Mouse (Mus musculus) MEL (cell line): Measurements from ENCODE around the gene Xlr3a. TPM values are rescaled to one million over a fixed set of nuclear protein-coding genes. Genes with fewer than 3 reads are reported as not detected.

Experiments used
- DNase-seq: peaks from one replicate; pipeline ENCODE4 v3.0.0; 2011; ENCODE audit warnings: low read depth, low spot score
- H3K27ac ChIP-seq: 2 replicates; pipeline ENCODE4 v1.5.1; 2012; ENCODE audit warnings: low read depth, mild to moderate bottlenecking, control low read depth, low read length, moderate library complexity; ENCODE audit not compliant: control insufficient read depth
- H3K27me3 ChIP-seq, 2 experiments: fragments of 150-350 bp in 1 of 2; sonication (generic) in 1 of 2; 2 replicates each; pipeline ENCODE4 v1.6.1; 2012; ENCODE audit warnings: low read length in 2 of 2, mild to moderate bottlenecking in 2 of 2, improper control_type of control experiment in 1 of 2, moderate library complexity in 1 of 2; ENCODE audit not compliant: insufficient read depth in 2 of 2, control insufficient read depth in 1 of 2
- H3K36me3 ChIP-seq, 2 experiments: 2 replicates each; pipeline ENCODE4 v1.6.1; 2012 to 2014; ENCODE audit warnings: low read length in 2 of 2, improper control_type of control experiment in 1 of 2, inconsistent platforms in 1 of 2, mild to moderate bottlenecking in 1 of 2; ENCODE audit not compliant: insufficient read depth in 2 of 2, control insufficient read depth in 1 of 2
- H3K4me1 ChIP-seq, 2 experiments: fragments of 150-350 bp in 1 of 2; sonication (generic) in 1 of 2; 2 replicates each; pipeline ENCODE4 v1.6.1; 2012; ENCODE audit warnings: low read length in 2 of 2, improper control_type of control experiment in 1 of 2, mild to moderate bottlenecking in 1 of 2; ENCODE audit not compliant: insufficient read depth in 2 of 2, control insufficient read depth in 1 of 2
- H3K4me3 ChIP-seq, 2 experiments: fragments of 150-350 bp in 1 of 2; sonication (generic) in 1 of 2; 2 replicates each; pipeline ENCODE4 v1.5.1; 2012; ENCODE audit warnings: low read depth in 2 of 2, low read length in 2 of 2, mild to moderate bottlenecking in 2 of 2, moderate library complexity in 2 of 2, control low read depth in 1 of 2, improper control_type of control experiment in 1 of 2; ENCODE audit not compliant: control insufficient read depth in 1 of 2, insufficient read depth in 1 of 2
- H3K79me2 ChIP-seq: 2 replicates; pipeline ENCODE4 v1.6.1; 2012; ENCODE audit warnings: mild to moderate bottlenecking, low read length, moderate library complexity; ENCODE audit not compliant: control insufficient read depth, poor library complexity, insufficient read depth
- H3K9ac ChIP-seq: 2 replicates; pipeline ENCODE4 v1.6.1; 2012; ENCODE audit warnings: low read depth, mild to moderate bottlenecking, control low read depth, low read length, moderate library complexity; ENCODE audit not compliant: control insufficient read depth, poor library complexity, severe bottlenecking
- H3K9me3 ChIP-seq: fragments of 150-350 bp; sonication (generic); replicated peaks from 2 replicates; pipeline ENCODE4 v1.6.1; 2012; ENCODE audit warnings: mild to moderate bottlenecking, low read length, improper control_type of control experiment, moderate library complexity; ENCODE audit not compliant: insufficient read depth
- CHD1 ChIP-seq: IDR thresholded peaks from 2 replicates; pipeline ENCODE4 v1.6.1; 2012; ENCODE audit warnings: low read depth, mild to moderate bottlenecking, inconsistent platforms, low read length, improper control_type of control experiment
- MAZ ChIP-seq: IDR thresholded peaks from 2 replicates; pipeline ENCODE4 v1.6.1; 2012; ENCODE audit warnings: low read depth, mild to moderate bottlenecking, inconsistent platforms, low read length, improper control_type of control experiment
- NELFE ChIP-seq: IDR thresholded peaks from 2 replicates; pipeline ENCODE4 v1.6.1; 2011; ENCODE audit warnings: low read depth, low read length, improper control_type of control experiment
- NRF1 ChIP-seq: IDR thresholded peaks from 2 replicates; pipeline ENCODE4 v1.6.1; 2014; ENCODE audit warnings: low read depth, mild to moderate bottlenecking, inconsistent platforms, low read length, improper control_type of control experiment, moderate library complexity; ENCODE audit not compliant: poor library complexity, insufficient read depth, severe bottlenecking
- POLR2AphosphoS2 ChIP-seq: IDR thresholded peaks from 2 replicates; pipeline ENCODE4 v1.6.1; 2011; ENCODE audit warnings: low read length, improper control_type of control experiment
- POLR2AphosphoS5 ChIP-seq: IDR thresholded peaks from 2 replicates; pipeline ENCODE4 v1.6.1; 2012; ENCODE audit warnings: low read depth, borderline replicate concordance, mild to moderate bottlenecking, inconsistent platforms, low read length, moderate library complexity, mixed read lengths
- RCOR1 ChIP-seq: IDR thresholded peaks from 2 replicates; pipeline ENCODE4 v1.6.1; 2012; ENCODE audit warnings: low read depth, mild to moderate bottlenecking, inconsistent platforms, low read length, improper control_type of control experiment
- SIN3A ChIP-seq: IDR thresholded peaks from 2 replicates; pipeline ENCODE4 v1.6.1; 2012; ENCODE audit warnings: low read length, improper control_type of control experiment, inconsistent platforms
- UBTF ChIP-seq: IDR thresholded peaks from 2 replicates; pipeline ENCODE4 v1.6.1; 2012; ENCODE audit warnings: low read depth, mild to moderate bottlenecking, inconsistent platforms, low read length, improper control_type of control experiment, moderate library complexity, borderline replicate concordance; ENCODE audit not compliant: insufficient read depth
- USF1 ChIP-seq: IDR thresholded peaks from 2 replicates; pipeline ENCODE4 v1.6.1; 2014; ENCODE audit warnings: low read depth, mild to moderate bottlenecking, inconsistent platforms, low read length, improper control_type of control experiment, moderate library complexity
- ZC3H11A ChIP-seq: IDR thresholded peaks from 2 replicates; pipeline ENCODE4 v1.6.1; 2012; ENCODE audit warnings: low read depth, mild to moderate bottlenecking, inconsistent platforms, low read length, improper control_type of control experiment
- polyA plus RNA-seq, 2 experiments: library from polyadenylated mRNA; stranded (reverse) in 1 of 2; unstranded in 1 of 2; fragments of >175 nt in 1 of 2; fragments of >200 nt in 1 of 2; gene quantifications; 2 replicates each; pipeline versions ENCODE4 v1.2.1 to v1.2.4; 2012; ENCODE audit warnings: low replicate concordance in 2 of 2, low read depth in 1 of 2; ENCODE audit not compliant: insufficient read length in 2 of 2, insufficient read depth in 1 of 2, missing spikeins in 1 of 2
- total RNA-seq: library from RNA; depleted of rRNA; stranded (reverse); fragments of 300-350 nt; gene quantifications from 2 replicates; pipeline ENCODE4 v1.2.3, GENCODE M21; 2012; rRNA removed

The Xlr3a gene
- total and polyA plus RNA-seq, 3 experiments: 94.5 to 161 TPM; not detected in 1

- Histone ChIP-seq H3K27ac (no peak overlapping the region), H3K36me3 (no peaks in the 10 kb centered on the region), H3K4me1 (no peaks in the 10 kb centered on the region), H3K9ac (no peak overlapping the region), H3K79me2 (no peaks in the 10 kb centered on the region), H3K27me3 (no peaks in the 10 kb centered on the region), H3K4me3 (no peak overlapping the region), H3K9me3 (no peaks in the 10 kb centered on the region)
- no peak for TF ChIP-seq RCOR1
- TF ChIP-seq POLR2AphosphoS2: no peak
- no peak for TF ChIP-seq NELFE
- no peak for DNase-seq
Observed at GRCm38 (mm10) chrX:73039666-73040065, 57.2 kb downstream of the Xlr3a start.

GRCm38 (mm10) chrX:73038831-73039230, 58.1 kb downstream of the Xlr3a start:
- Histone ChIP-seq H3K9me3 (no peaks in the 10 kb centered on the region), H3K4me3 (no peak overlapping the region), H3K36me3 (no peaks in the 10 kb centered on the region), H3K4me1 (no peaks in the 10 kb centered on the region), H3K27ac (no peak overlapping the region), H3K79me2 (no peaks in the 10 kb centered on the region), H3K27me3 (no peaks in the 10 kb centered on the region), H3K9ac (no peak overlapping the region)
- no peak for DNase-seq
- TF ChIP-seq USF1 (no peak), NRF1 (no peak), ZC3H11A (no peak), MAZ (no peak), POLR2AphosphoS5 (no peak), SIN3A (no peak), UBTF (no peak), NELFE (no peak)

- Histone ChIP-seq H3K36me3 (no peaks in the 10 kb centered on the region), H3K4me3 (no peak within 1 kb of the TSS), H3K9me3 (no peaks in the 10 kb centered on the region), H3K9ac (no peak within 1 kb of the TSS), H3K27me3 (no peaks in the 10 kb centered on the region; a peak in 1 of 4 replicates), H3K79me2 (no peaks in the 10 kb centered on the region), H3K27ac (no peak within 1 kb of the TSS), H3K4me1 (no peaks in the 10 kb centered on the region)
- TF ChIP-seq CHD1: no peak
- no peak for TF ChIP-seq USF1
- no peak for TF ChIP-seq POLR2AphosphoS2
- no peak for DNase-seq
Observed at GRCm38 (mm10) chrX:73037003-73037402, 59.9 kb downstream of the Xlr3a start, which contains the start of gene Pnma5. TSS of gene Pnma5 (minus strand) at chrX:73037103.

Other genes with a start within 250 kb of the Xlr3a start
- gene Cetn2, start 178.7 kb downstream of the Xlr3a start, total RNA-seq: 30.4 and 33.5 TPM in 2 replicates
- 10 to 100 TPM in 1 of 2 experiments, not detected in 1; 35.3 TPM for gene Cetn2, start 178.7 kb downstream of the Xlr3a start, polyA plus RNA-seq
- 17.9 and 19.4 TPM in 2 replicates for gene Nsdhl, start 178.5 kb downstream of the Xlr3a start, total RNA-seq
- 10 to 100 TPM in 1 of 2 experiments, not detected in 1; 23.1 TPM for gene Nsdhl, start 178.5 kb downstream of the Xlr3a start, polyA plus RNA-seq
- gene Zfp185, start 109.8 kb downstream of the Xlr3a start, total RNA-seq: not detected in 2 replicates
- under 1 TPM in 1 of 2 experiments, not detected in 1; 0.14 TPM for gene Zfp185, start 109.8 kb downstream of the Xlr3a start, polyA plus RNA-seq
- 0.08 and 0.10 TPM in 2 replicates for gene Pnma5, start 60.0 kb downstream of the Xlr3a start, total RNA-seq
- gene Pnma5, start 60.0 kb downstream of the Xlr3a start, polyA plus RNA-seq: under 1 TPM in 1 of 2 experiments, not detected in 1; 0.11 TPM
- gene Pnma3, start 32.3 kb downstream of the Xlr3a start, total RNA-seq: not detected in 2 replicates
- not detected for gene Pnma3, start 32.3 kb downstream of the Xlr3a start, polyA plus RNA-seq
- 0.19 TPM in 1 of 2 replicates, not detected in the other for gene Xlr4a, start 14.6 kb downstream of the Xlr3a start, total RNA-seq
- gene Xlr4a, start 14.6 kb downstream of the Xlr3a start, polyA plus RNA-seq: under 1 TPM in 1 of 2 experiments, not detected in 1; 0.29 TPM
- not detected in 2 replicates for gene Gm14685, start 20.0 kb upstream of the Xlr3a start, total RNA-seq
- gene Gm14685, start 20.0 kb upstream of the Xlr3a start, polyA plus RNA-seq: not detected
- gene Xlr5b, start 51.7 kb upstream of the Xlr3a start, total RNA-seq: not detected in 2 replicates
- not detected for gene Xlr5b, start 51.7 kb upstream of the Xlr3a start, polyA plus RNA-seq
- gene DXBay18, start 52.4 kb upstream of the Xlr3a start, total RNA-seq: not detected in 2 replicates
- gene DXBay18, start 52.4 kb upstream of the Xlr3a start, polyA plus RNA-seq: not detected
- gene Spin2d, start 79.9 kb upstream of the Xlr3a start, total RNA-seq: not detected in 2 replicates
- gene Spin2d, start 79.9 kb upstream of the Xlr3a start, polyA plus RNA-seq: not detected
- 22.4 and 23.8 TPM in 2 replicates for gene Xlr3b, start 95.1 kb upstream of the Xlr3a start, total RNA-seq
- 10 to 100 TPM in 1 of 2 experiments, not detected in 1; 16.5 TPM for gene Xlr3b, start 95.1 kb upstream of the Xlr3a start, polyA plus RNA-seq
- gene Xlr4b, start 117.2 kb upstream of the Xlr3a start, total RNA-seq: 37.4 and 44.4 TPM in 2 replicates
- gene Xlr4b, start 117.2 kb upstream of the Xlr3a start, polyA plus RNA-seq: 10 to 100 TPM in 1 of 2 experiments, not detected in 1; 43.2 TPM
- gene F8a, start 131.2 kb upstream of the Xlr3a start, total RNA-seq: 3.3 and 3.4 TPM in 2 replicates
- gene F8a, start 131.2 kb upstream of the Xlr3a start, polyA plus RNA-seq: 1 to 10 TPM in 1 of 2 experiments, not detected in 1; 6.0 TPM
- 12.8 and 18.6 TPM in 2 replicates for gene Xlr4c, start 146.0 kb upstream of the Xlr3a start, total RNA-seq
- 10 to 100 TPM in 1 of 2 experiments, not detected in 1; 37.4 TPM for gene Xlr4c, start 146.0 kb upstream of the Xlr3a start, polyA plus RNA-seq
- 68.4 and 78.0 TPM in 2 replicates for gene Xlr3c, start 168.3 kb upstream of the Xlr3a start, total RNA-seq
- gene Xlr3c, start 168.3 kb upstream of the Xlr3a start, polyA plus RNA-seq: 100 to 1,000 TPM in 1 of 2 experiments, 10 to 100 TPM in 1; 73.5 to 162 TPM
- gene Xlr5a, start 195.9 kb upstream of the Xlr3a start, total RNA-seq: not detected in 2 replicates
- not detected for gene Xlr5a, start 195.9 kb upstream of the Xlr3a start, polyA plus RNA-seq
- not detected in 2 replicates for gene Xlr5c, start 195.9 kb upstream of the Xlr3a start, total RNA-seq
- gene Xlr5c, start 195.9 kb upstream of the Xlr3a start, polyA plus RNA-seq: not detected
- not detected in 2 replicates for gene Gm45015, start 239.7 kb upstream of the Xlr3a start, total RNA-seq
- not detected for gene Gm45015, start 239.7 kb upstream of the Xlr3a start, polyA plus RNA-seq
- gene Zfp275, start 245.5 kb upstream of the Xlr3a start, total RNA-seq: 4.5 and 4.8 TPM in 2 replicates
- gene Zfp275, start 245.5 kb upstream of the Xlr3a start, polyA plus RNA-seq: 1 to 10 TPM in 1 of 2 experiments, not detected in 1; 5.9 TPM